Mouse (Mus musculus) adrenal gland, adult (tissue): ENCODE data around the gene Nfatc4.

Experiments
- DNase-seq, 2 experiments: peaks; one replicate each; pipeline ENCODE4 v3.0.0; 2022 to 2023; ENCODE audit warnings: low spot score in 1 of 2; ENCODE audit not compliant: inconsistent age in 2 of 2

Nfatc4 gene

DNA sequence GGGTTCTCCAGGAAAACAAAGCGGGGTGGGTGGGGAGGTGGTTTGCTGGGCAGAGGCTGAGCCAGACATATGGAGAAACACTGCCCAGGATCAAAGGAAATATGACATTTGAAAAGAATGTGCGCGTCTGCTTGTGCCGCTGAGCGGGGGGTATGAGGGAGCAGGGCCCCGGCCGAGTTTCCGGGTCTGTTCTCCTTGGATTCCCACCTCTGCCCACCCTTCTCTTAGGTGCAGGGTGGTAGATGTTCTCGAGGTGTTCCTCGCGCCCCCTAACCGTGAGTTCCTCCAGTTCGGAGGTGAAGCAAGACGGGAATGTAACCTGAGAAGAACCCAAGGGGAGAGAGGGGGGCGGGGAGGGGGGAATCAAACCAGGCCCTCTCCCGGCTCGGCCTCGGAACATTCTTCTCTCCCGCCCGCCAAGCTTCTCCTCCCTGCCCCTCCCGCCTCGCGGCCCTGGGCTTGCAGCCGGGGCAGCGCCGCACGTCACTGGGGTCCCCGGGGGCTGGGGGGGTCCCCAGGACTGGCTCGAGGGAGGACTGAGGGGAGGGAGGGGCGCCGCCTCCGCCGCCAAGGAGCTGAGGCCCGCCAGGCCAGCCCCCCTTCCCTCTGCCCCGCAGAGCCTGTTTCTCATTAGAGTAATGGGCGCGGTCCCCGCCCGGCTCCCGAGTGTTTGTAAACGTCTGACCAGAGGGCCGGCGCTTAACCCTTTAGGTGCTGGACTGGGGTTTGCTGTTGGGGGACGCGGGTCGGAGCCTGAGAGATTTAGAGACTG, at the start of gene Nfatc4:
Nfatc4 (plus strand) TSS at position 154 of the 772 bp plus-strand sequence.
- DNase-seq, result peak; percentile 81 to 92

DNA sequence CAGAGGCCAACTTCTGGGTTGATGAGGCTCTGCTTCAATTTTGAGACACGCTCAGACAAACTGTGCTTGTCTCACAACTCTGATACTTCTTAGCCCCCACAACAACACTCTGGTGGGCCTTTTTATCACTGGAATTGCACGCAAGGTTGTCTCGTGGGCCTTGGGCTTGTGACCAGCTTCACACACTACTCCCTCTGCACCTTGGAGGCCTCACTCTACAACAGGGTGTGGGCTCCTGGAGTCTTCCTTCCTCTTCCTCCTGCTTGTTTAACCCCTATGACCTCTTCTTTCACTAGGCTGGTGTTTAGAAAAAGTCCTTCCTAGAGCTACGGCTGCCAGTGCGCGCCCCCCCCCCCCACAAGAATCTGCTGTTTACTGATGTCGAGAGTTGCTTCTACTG, 46.2 kb upstream of the Nfatc4 start:
- peak; percentile 2 to 15 for DNase-seq

DNA sequence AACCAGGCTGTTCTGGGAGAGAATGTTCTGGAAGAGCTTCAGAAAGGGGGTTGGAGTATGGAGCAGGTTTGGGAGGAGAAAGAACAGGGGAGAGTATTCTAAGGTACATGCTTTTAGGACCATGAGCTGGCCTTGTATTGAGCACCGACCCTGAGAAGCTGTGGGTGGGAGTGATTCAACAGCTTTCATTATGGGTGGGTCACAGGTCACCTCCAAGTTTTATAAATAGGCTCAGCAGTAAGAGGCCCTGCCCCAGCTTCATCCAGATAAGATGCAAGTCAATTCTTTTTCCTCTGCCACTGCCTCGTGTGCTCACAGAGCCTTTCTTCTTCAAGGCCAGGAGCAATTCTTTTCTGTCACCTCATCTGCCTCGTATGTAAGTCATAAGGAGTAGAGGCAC, 45.8 kb upstream of the Nfatc4 start:
- peak; percentile 0 to 15 for DNase-seq

DNA sequence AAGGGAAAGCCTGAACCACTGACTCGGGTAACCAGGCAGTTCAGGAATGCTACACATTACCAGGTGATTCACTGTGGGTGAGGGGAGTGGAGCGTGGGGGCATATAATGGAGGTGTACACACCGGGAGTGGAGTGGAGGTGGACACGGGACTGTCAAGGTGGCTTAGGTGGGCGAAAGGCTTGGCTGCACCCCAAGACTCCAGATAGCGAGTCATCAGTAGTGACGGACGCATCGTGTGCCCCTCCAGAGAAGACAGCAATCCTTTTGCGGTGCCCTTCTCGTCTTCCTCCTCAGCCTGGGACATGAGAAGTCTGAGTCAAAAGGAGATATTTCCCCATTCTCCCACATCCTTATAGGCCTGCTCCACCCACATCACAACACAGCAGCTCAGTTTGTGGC, 45.1 kb upstream of the Nfatc4 start:
- peak; percentile 2 to 16 for DNase-seq

DNA sequence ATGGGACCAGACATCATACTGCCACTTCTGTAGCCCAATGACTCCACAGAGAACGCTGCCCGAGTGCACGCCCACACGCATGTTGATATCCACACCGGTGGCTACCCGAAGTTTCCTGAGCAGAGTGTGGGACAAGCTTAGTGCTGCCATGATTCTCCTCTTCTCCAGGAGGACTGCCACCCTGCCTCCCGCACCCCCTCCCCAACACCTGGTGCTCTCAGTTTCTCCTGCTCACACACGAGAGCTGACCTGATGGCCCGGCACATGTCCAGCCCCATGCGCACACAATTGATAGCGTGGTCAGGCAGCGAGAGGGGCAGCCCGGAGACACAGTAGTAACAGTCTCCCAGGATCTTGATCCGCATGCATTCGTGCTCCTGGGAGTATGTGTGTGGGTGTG, 44.3 kb upstream of the Nfatc4 start:
- DNase-seq, result peak; percentile 3 to 15

DNA sequence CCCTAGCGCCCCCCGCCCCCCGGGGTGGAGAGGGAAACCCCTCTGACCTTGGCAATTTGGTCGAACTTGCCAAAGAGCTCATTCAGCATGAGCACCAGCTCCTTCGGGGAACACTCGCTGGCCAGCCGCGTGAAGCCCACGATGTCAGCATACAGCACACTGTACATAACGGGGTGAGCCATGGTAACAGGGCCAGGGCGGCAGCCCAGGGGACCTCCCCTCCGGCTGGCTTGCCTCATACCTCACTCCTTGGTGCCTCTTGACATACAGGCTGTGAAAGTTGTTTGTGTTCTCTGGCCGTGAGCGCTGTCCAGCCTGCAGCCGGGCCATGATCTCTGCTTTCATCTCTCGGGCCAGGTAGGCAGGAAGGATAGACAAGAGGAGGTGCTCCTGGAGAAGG, 43.3 kb upstream of the Nfatc4 start:
- peak; percentile 3 to 19 for DNase-seq

DNA sequence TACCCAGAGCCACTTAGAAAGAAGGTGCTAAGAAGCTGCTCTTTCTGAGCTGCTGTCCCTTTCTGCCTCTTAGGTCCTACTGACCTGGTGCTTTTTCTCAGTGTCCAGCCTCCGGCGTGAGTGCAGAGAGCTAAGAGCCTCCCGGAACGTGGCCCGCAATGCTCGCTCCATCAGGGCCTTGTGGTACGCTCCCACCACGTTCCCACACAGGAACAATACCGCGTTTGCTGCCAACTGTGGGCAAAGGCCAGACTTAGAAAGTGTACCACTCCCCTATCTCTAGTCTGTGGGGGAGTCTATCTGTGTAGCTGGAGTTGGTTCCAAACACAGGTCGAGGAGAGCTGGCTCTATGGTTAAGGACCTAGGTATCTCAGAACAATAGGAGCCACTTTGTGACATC, 42.2 kb upstream of the Nfatc4 start:
- DNase-seq, result peak in 1 of 2 experiments; percentile 6

DNA sequence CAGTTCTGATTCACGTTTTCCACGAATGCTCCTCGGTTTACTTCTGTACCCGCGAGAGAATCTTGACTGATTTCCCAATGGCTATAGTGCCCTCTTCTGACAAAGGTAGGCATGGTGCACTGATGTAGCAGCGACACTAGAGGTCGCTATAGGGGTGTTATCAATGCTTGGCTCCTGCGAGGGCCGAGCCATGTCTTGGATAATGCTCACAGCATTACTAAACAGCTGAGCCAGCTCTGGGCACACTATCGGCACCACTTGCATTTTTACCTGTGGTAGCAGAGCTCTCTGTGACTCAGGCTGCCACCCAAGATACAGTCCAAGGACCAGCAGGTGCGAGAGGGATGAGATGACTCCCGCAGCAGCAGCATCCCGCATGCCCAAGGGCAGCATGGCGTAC, 41.6 kb upstream of the Nfatc4 start:
- peak; percentile 68 to 89 for DNase-seq

DNA sequence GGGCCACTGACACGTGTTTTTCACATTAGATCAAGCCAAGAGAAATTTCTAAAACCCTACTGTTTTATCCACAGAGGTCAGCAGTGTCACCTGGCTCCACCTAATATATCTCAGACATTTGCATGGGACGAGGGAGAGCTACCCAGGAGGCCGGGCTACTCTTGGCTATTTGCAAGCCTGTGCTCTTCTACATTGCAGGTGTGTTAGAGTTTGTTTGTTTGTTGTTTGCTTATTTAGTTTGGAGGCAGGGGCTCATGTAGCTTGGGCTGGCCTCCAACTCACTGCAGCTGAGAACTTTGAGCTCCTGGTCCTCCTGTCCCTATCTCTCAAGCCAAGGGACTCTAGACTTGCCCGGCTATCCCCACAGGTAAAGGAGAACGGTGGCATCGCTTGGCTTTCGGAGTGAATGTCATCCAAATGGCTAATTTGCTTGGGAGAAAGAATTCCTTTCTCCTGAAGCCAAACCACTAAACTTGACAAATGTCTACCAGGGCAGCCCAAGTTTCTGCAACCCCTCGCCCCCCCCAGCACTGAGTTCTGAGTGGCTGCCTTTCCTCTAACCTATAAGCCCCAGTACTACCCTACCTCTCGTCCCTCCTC, 40.5 kb upstream of the Nfatc4 start:
- peak; percentile 6 to 18 for DNase-seq

DNA sequence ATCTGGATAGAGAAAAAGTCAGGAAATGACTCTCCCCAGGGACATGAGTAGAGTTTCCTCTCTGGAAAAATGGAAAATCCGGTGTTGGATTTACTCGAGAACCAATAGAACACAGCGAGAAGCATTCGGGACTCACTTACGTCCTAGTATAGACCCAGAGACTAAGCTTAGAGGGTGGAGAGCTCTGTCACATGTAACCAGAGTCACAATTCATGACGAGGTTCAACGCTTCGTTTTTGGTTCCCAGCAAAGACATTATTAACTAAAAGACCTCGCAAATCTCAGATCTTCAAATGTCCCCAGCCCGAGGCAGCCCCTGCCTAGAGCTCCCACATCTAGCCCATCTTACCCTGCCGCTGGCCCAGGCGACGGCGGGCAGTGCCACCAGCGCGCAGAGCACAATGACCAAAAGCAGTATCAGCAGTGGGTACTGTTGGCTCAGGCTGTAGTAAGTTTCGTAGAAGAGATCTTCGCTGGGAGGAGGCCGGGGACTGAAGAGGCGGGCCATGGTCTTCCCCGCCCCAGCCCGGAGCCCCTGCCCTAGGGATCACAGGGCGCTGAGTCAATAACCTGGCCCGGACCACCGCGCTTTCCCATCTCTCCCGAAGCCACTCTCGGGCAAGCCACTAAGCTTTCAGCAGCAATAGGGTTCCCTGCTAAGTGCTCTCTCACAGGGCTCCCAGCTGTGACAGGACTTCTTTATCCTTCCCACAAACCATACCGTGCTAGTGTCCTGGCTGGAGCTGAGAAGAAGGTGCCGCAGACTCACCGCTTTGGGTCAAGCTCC, 39.6 kb upstream of the Nfatc4 start:
- peak; percentile 6 to 64 for DNase-seq

DNA sequence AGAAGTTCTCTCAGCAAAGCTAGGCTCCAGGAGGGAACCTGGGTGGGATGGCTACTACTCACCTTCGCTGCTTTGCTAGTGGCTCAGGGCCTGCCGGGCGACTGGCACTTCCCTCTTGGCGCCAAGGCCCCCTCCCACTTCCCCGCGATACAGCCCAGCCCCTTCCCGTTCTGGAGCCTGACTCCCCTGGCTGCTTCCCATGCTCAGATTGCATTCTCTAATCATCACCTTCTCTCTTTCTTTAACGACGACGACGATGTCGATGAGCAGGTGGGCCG, 39.0 kb upstream of the Nfatc4 start, which contains the start of gene Adcy4:
Adcy4 (minus strand) TSS at position 138 of the 278 bp plus-strand sequence.
- DNase-seq, result peak; percentile 16 to 33

DNA sequence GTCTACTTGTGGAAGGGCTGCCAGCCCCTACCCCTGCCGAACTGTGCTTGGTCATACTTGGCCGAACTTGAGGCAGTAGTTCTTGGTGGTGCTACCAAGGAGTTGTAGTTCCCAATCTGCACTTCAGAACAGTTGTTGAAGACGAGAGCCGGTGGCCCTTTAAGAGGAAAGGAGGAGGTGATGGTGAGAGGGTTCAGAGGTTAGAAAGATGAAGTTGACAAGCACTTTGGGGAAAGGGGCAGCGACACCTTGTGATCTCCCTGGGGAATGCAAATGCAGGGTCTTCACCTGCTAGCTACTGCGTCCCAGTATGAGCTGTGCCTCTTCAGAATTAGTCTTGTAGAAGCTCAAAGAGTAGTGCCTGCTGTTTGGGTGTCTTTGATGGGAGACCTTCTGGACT, 37.7 kb upstream of the Nfatc4 start:
- DNase-seq, result peak in 1 of 2 experiments; percentile 2

DNA sequence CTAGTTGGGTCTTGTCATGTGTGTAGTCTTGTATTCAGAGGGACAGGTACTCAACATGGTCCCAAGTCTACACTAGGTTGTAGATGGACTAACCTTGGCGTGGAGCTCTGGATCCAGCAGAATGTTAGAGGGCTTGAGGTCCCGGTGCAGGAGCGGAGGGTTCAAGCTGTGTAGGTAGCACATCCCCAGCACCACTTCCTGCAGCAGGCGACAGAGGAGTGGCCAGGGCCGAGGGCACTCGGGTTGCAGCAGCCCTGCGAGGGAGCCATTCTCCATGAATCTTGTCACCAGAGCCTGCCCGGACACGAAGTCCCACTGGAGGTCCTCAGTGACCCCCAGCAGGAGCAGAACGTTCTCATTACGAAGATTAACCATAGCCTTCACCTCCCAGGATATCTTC, 35.2 kb upstream of the Nfatc4 start:
- peak in 1 of 2 experiments; percentile 21 for DNase-seq

DNA sequence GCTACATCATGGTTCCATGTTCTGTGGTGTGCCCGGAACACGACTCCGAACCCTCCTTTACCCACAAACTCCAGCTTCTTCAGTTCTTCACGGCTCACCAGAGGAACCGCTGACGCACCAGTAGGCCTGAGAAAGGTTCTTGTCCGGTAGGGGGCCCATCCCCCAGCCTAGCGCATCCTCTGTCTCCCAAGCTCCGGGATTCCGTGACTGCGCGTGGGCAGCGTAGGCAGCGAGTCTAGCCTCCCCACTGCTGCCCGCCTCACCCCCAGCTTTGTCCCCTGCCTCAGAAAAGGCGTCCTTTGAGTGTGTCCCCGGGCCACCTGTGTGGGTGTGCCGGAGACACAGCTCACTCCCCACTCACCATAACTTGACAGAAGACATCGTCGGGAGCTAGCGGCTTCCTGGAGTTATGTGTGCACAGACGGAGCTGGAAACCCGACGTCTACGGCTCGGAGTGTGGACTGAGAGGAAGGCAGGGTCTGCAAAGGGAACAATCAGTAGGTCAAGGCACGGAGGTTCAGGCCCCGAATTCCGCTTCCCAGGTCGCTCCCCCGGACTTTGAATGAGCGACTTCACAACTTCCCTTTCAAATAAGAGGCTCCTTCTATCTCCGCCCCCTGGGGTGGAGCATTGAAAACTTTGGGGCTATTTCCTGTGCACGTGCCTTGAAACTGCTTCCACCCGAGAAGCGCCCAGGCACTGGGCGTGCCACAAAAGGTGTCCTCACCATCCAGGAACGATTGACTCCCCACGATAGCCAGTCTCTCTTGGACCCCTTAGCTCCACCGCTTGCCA, 34.5 kb upstream of the Nfatc4 start, which contains the start of gene Ripk3:
Ripk3 (minus strand) TSS at position 610 of the 795 bp plus-strand sequence.
- DNase-seq, result peak in 1 of 2 experiments; percentile 78

DNA sequence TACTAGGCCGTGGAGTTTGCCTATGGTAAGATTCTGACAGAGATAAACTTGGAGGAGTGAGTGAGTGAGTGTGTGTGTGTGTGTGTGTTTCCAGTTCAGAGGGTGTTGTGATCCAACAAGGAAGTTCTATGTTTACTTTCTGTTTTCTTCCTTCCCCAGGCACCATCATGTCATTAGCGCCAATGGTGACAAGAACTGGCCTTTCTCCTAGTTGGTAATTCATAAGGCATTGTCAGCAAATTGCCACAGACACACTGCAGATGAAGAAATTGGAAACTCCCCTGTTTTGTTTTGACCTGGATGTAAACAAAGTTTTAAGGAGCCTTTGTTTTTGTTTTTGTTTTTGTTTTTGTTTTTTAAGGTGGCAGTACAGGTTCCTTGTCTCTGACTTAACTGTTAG, 29.5 kb upstream of the Nfatc4 start:
- peak in 1 of 2 experiments; percentile 14 for DNase-seq

DNA sequence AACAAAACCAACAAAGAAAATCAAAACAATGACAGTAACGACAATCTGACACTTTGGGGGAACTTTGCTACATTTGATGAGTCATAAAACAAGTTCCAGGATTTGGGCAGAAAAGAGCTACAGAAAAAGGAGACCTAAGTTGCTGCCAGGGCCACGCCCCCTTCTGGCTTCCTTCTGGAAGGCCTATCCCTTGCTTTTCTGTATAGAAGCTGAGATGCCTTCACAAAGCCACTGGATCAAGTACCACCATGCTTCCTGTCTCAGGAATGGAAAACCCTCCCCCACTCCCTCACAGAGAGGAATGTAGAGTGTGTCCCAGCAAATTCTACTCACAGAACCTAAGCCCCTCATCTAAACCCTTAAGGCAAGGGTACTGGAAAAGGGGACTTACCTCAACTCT, 29.0 kb upstream of the Nfatc4 start:
- DNase-seq, result peak in 1 of 2 experiments; percentile 33

DNA sequence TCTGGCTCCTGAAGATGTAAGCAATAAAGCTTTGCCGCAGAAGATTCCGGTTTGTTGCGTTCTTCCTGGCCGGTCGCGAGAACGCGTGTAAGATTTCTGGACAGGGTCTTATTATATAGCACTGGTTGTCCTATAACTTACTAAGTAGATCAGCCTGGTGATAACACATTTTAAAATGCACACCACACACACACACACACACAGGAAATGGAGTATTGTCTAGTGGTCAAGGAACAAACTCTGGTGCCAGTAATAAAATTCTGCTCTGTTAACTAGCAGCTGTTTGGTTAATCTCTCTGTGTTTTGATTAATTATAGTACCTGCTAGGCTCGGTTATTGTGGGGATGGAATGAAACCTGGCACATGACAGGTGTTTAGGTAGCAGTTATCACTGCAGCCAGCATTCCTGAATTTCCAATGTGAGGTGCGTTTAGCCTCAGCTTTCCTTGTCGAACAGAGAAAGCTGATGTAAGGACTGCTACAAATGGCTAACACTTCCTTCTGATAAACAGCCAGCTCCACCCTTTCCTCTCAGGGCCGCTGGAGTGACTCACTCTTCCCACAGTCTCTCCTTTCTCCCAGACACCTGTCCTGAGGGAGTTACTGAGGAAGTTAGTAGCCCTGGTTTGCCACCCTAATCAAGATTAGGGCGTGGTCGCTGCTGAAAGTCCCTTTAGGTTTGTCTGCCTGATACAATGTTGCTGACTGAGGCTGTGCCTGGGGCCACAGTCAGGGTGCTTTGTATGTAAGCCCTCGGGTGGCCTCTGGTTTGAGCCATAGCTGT, 27.4 kb upstream of the Nfatc4 start:
- DNase-seq, result peak; percentile 3 to 37

DNA sequence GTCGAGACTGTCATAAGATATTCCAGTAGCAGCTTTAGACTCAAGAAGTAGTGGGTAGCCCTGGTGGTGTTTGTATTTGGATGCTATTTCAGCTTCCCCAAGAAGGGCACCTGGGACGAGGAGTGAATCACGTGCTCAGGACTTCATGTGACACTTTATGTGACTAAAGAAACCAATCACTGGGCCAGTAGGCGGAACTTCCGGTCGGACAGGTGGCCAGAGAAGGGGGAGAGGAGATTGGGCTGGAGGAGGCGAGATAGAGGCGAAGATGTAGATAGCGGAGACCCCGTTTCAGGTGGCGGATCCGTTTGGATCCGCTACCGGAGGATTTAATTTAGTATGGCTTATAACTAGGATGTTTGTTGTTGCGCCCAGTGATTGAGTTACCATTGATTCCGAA, 8.1 kb upstream of the Nfatc4 start:
- DNase-seq, result peak; percentile 79 to 90

DNA sequence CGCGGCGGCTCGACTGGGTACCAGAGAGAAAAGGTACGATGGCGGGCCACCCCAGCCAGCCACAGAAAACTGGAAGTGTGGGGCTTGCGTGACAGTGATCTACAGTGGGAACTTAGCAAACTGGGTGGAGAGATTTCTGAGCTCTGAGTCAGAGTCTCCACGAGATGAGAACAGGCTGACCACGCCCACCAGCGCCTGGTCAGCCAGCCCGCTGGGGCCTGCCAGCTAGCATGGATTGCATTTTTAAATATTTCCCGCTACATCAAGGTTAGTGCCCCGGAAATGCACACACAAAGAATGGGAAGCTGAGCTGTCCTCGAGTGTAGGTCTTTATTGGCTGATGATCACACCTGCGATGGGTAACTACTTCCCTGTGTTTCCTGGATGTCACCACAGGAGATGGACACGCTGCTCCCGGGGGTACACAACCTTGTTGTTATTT, 7.6 kb upstream of the Nfatc4 start:
- peak; percentile 88 to 93 for DNase-seq

DNA sequence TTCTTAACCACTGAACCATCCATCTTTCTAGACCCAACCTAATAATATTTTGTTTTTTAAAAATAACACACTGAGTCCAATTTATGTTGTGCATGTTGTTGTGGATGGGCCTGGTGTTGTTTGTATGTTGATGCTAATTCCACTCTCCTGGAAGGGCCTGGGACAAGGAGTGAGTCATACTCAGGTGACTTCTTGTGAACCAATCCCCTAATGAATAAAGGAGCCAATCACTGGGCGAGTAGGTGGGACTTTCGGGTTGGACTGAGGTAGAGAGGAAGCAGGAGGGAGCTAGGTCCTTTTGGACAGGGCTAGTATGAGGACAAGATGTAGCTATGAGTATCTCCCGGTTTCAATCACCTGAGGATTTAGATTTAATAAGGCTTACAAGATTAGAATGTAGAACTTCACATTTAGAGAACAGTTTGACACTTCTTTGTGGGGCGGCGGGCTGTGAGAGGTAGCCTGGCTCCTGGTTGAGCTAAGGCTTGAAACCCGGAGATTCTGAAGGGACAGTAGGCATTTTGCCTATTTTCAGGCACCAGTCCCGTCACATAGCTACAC, 3.0 kb upstream of the Nfatc4 start:
- DNase-seq, result peak in 1 of 2 experiments; percentile 26
